Mouse (Mus musculus) lung, postnatal 0 days (tissue): ENCODE results near the gene Psma1.

Experiments used
- CTCF ChIP-seq: IDR thresholded peaks from 2 replicates; pipeline ENCODE4 v1.5.1; 2016; ENCODE audit warnings: antibody characterized with exemption, mild to moderate bottlenecking
- EP300 ChIP-seq: IDR thresholded peaks from 2 replicates; pipeline ENCODE4 v1.6.1; 2016; ENCODE audit warnings: antibody characterized with exemption, mild to moderate bottlenecking, control low read depth

GRCm38 (mm10) chr7:114311209-114311608 is 35.3 kb upstream of the Psma1 start:
- TF ChIP-seq CTCF (no peak), EP300 (no peak)
